Mouse (Mus musculus) kidney, adult 2 months (tissue): ENCODE measurements around the gene Sirt2.

Source experiments
- CTCF ChIP-seq: fragments of 200-500 bp; conservative IDR thresholded peaks from 2 replicates; pipeline ENCODE4 v1.5.1; 2011; ENCODE audit warnings: low read depth, mild to moderate bottlenecking, control low read depth, low read length, moderate library complexity, mixed read lengths; ENCODE audit not compliant: insufficient read depth, insufficient read length
- POLR2A ChIP-seq: fragments of 200-500 bp; IDR thresholded peaks from one replicate; pipeline ENCODE4 v1.6.1; 2011; ENCODE audit warnings: low read depth, low read length, control low read depth

DNA sequence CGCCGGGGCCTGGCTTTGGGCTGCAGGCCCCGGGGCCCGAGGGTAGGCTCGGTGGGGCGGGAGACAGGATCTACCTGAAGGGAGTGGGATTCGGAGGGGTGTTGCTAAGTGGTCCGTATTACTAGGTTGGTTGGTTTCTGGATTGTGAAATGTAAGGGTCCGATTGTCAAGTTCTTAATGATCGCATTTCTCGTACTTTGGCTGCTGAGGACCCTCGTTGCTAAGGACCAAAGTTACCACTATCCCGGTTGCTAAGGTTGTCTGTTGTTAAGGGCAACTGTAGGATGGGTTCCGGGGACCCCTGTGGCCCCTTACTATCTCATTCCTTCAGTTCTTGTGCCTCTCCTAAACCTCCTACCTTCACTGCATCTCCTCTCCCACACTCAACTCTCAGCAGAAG lies 375 bp downstream of the Sirt2 start:
- no peak for TF ChIP-seq CTCF
- TF ChIP-seq POLR2A: no peak
